Mouse (Mus musculus) megakaryocyte-erythroid progenitor cell, adult 5 weeks (primary cell): ENCODE measurements around the gene Gm44502. TPM values are rescaled to one million over a fixed set of nuclear protein-coding genes. Genes with fewer than 3 reads are reported as not detected.

Experiments
- polyA plus RNA-seq: library from polyadenylated mRNA; stranded (reverse); fragments of >175 nt; gene quantifications from 2 replicates; pipeline ENCODE4 v1.2.3, GENCODE M21; 2012

Gene Gm44502
- 1.2 and 2.2 TPM in 2 replicates for polyA plus RNA-seq

DNA sequence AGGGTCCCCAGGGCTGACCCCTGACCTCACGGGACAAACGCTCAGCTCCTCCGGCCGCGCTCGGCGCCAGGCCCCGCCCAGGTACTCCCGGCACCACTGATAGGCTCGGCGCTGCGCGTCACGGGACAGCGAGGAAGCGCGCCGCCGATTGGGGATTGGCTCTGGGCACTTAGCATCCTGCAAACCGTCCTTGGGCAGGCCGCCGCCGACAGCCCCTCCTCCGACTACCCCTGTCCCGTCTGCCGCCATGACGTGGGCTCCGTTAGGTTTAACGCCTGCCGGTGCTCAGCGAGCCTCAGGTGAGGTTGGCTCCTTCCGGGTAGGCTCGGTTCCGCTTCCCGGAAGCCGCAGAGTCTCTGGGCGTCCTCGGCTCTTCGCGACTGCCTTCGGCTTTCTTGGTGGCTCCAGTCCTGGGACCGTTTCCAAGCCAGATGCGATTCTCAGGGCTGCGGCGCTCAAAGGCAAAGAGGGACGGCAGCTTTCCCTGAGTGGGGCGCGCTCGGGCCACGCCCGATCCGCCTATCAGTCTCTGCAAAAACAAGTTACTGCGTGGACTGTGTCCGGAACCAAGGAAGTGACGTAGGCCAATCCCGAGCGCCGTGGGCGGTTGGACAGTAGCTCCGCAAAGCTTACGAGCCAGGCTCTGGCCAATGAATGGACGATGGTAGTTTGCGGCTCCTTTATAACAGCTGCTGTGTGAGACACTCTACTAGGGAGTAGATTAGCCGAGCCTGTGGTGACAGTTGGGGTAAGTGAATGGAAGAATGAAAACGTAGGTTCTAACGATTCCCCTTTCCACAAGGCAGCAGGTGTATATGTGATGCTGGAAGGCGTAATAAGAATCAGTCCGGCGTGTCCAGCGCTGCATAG is at the start of gene Gm44502, which contains the start of the genes C730034F03Rik and Chkb:
TSS of gene Gm44502 (minus strand) at position 345 of the 870 bp plus-strand sequence.
TSS of gene C730034F03Rik (plus strand) at position 238 of the 870 bp plus-strand sequence.
TSS of gene Chkb (minus strand) at position 557 of the 870 bp plus-strand sequence.

DNA sequence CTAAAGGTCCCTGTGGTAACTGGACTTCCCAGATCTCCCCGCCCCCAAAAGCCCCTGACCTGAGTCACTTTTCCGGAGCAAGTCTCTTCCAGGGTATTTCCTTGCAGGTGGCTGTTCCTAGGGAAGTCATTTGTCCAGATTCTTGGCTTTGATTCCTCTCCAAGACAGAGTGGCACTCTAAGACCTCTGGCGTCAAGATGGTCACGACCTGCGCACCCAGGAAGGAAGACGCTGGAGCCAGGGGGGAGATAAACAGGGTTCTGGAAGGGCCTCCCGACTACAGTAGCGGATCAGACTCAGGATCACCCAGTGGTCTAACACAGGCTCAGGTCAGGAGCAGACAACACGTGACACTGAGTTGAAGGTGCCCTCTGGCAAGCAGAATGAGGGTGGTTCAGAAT is 47.6 kb upstream of the Gm44502 start, which contains the start of gene Arsa:
TSS of gene Arsa (minus strand) at position 335 of the 401 bp plus-strand sequence.

GRCm38 (mm10) chr15:89453865-89454478 is 24.5 kb upstream of the Gm44502 start, which contains the start of gene Mapk8ip2:
Gene Mapk8ip2 (plus strand): TSS chr15:89453913.

GRCm38 (mm10) chr15:89425711-89426121 is 3.8 kb downstream of the Gm44502 start, which contains the start of gene Cpt1b:
Gene Cpt1b (minus strand): TSS chr15:89425863.

DNA sequence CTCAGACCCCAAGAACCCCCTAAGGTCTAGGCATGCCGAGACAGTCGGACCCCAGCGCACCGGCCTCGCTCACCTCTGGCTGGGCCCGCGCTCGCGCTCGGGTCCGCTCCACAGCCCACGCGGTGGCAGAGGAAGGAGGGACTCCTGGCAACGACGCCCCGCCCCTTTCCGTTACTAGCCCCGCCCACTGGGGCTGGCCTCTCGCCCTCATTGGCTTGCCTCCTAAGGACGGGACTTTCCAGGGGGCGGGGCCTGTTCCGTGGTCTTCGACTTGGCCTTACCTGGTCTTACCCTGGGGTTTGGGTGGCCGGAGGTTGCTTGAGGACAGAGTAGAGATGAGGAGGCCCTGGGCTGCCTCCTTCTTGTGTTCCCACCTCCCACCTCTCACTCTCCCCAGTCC is 19.4 kb downstream of the Gm44502 start, which contains the start of gene Syce3:
TSS of gene Syce3 (minus strand) at position 386 of the 400 bp plus-strand sequence.

DNA sequence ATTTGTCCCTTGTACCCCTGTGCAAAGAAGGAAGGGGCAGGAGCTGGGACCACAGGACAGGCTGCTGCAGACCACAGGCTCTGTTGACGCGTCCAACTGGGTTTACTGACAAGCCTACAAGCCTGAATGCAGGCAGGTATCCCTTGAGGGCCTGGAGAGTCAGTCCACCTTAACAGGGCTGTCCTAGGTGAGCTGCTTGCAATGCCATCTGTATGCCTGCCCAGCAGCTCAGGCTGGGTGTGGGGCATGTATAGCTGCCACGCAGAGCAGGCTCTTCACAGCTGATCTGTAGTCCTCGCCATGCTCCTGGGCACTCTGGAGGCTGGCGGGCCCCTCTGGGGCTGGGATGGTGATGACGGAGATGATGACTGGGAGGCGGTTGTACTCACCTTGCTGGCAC is 44.9 kb downstream of the Gm44502 start, which contains the start of gene Klhdc7b:
TSS of gene Klhdc7b (plus strand) at position 301 of the 400 bp plus-strand sequence.

DNA sequence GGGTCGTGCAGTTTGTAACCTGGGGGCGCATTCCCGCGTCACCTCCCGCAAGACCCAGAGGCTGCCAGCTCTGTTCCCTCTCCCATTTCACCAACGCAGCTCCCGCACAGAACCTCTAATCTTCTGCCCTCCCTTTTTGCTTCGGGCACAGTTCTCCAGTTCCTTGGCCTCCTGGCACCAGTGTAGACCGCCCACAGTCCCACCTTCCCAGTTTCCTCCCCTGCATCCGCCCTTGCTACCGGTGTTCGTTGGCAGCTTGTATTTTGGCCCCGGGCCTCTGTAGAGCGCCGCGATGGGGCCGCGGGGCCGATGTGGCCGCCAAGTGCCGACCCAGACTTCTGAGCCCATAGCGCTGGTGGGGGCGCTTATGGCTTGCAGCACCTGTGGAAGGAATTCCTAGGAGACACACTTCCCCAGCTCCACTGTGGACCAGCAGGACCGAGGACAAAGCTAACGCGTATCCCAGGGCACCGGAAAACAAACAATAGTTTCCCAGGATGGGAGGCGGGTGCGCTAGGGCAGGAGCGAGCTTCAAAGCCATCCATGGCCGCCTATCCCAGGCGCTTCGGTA is 50.6 kb downstream of the Gm44502 start, which contains the start of gene Odf3b:
TSS of gene Odf3b (minus strand) at position 452 of the 571 bp plus-strand sequence.

DNA sequence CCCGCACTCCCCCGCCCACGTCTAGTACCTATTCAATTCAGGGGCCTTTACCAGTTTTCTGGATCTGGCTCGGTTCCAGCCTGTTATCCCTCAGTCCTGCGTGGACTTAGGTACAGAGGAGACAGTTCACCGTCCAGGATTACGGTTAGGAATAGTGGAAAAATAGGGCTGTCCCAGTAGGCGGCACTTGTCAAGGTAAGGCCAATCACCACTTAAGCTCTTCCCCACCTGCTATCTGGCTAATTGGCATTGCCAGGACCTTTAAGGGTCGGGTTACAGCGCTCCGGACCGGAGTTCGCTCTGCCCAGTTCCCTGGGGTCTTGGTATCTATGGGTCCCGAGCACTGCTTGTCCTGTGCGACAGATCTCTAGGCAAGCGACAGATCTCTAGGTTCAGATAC is 52.5 kb downstream of the Gm44502 start, which contains the start of gene Tymp:
TSS of gene Tymp (minus strand) at position 83 of the 400 bp plus-strand sequence.

DNA sequence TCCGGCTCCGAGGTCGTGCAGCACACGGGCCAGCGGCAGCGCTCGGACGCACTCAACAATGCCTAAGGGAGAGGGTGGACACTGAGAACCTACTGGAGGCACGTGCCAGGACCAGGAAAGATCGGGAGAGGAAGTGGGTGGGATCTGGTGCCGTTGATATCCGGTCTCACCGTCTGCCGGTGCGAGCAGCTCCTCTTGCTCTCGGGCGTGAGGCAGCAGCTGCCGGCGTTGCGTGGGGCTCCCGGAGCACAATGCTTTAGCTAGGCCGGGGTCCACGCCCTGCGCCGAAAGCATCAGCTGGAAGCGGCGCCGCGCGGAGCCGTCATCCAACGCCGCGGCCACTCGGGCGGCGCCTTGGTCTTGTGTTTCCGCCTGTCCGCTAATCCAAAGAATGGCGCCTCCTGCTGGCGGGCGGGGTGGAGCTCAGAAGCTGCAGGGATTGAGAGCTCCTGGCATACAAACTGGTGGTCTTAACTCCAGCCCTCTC is 55.7 kb downstream of the Gm44502 start, which contains the start of gene Sco2:
TSS of gene Sco2 (minus strand) at position 85 of the 487 bp plus-strand sequence.

Other genes with a start within 250 kb of the Gm44502 start
- 38.5 and 40.7 TPM in 2 replicates for gene Plxnb2, start 248.9 kb downstream of the Gm44502 start, polyA plus RNA-seq
- gene Dennd6b, start 233.2 kb downstream of the Gm44502 start, polyA plus RNA-seq = 10.1 and 11.8 TPM in 2 replicates
- gene Ppp6r2, start 218.1 kb downstream of the Gm44502 start, polyA plus RNA-seq = 47.6 and 60.3 TPM in 2 replicates
- gene Sbf1, start 114.4 kb downstream of the Gm44502 start, polyA plus RNA-seq = 172 and 230 TPM in 2 replicates
- gene Adm2, start 107.0 kb downstream of the Gm44502 start, polyA plus RNA-seq = not detected in 2 replicates
- gene Miox, start 95.3 kb downstream of the Gm44502 start, polyA plus RNA-seq = not detected in 2 replicates
- gene Lmf2, start 74.0 kb downstream of the Gm44502 start, polyA plus RNA-seq = 139 and 151 TPM in 2 replicates
- gene Ncaph2, start 74.0 kb downstream of the Gm44502 start, polyA plus RNA-seq = 63.0 and 78.6 TPM in 2 replicates
- 75.8 and 81.4 TPM in 2 replicates for gene Sco2, start 55.9 kb downstream of the Gm44502 start, polyA plus RNA-seq
- 1.4 and 1.6 TPM in 2 replicates for gene Tymp, start 52.7 kb downstream of the Gm44502 start, polyA plus RNA-seq
- gene Odf3b, start 50.4 kb downstream of the Gm44502 start, polyA plus RNA-seq = 24.7 and 38.6 TPM in 2 replicates
- gene Klhdc7b, start 44.8 kb downstream of the Gm44502 start, polyA plus RNA-seq = 0.06 and 0.18 TPM in 2 replicates
- not detected in 2 replicates for gene Syce3, start 19.2 kb downstream of the Gm44502 start, polyA plus RNA-seq
- gene Cpt1b, start 3.8 kb downstream of the Gm44502 start, polyA plus RNA-seq = 2.2 and 2.7 TPM in 2 replicates
- gene C730034F03Rik, start 107 bp downstream of the Gm44502 start, polyA plus RNA-seq = 0.07 TPM in 1 of 2 replicates, not detected in the other
- 157 and 209 TPM in 2 replicates for gene Chkb, start 212 bp upstream of the Gm44502 start, polyA plus RNA-seq
- 0.01 TPM in 1 of 2 replicates, not detected in the other for gene Mapk8ip2, start 24.2 kb upstream of the Gm44502 start, polyA plus RNA-seq
- gene Arsa, start 47.7 kb upstream of the Gm44502 start, polyA plus RNA-seq = 51.0 and 62.2 TPM in 2 replicates
- 34.8 and 56.1 TPM in 2 replicates for gene Shank3, start 69.9 kb upstream of the Gm44502 start, polyA plus RNA-seq
- gene Acr, start 138.6 kb upstream of the Gm44502 start, polyA plus RNA-seq = 0.15 and 0.39 TPM in 2 replicates
- gene Rabl2, start 162.2 kb upstream of the Gm44502 start, polyA plus RNA-seq = 14.4 and 21.8 TPM in 2 replicates